Mouse (Mus musculus) embryo, embryonic 10 days (tissue): ENCODE measurements at regions not wholly inside any gene's neighbourhood (a gene's known extent, or its start where the extent isn't known, plus 50 kb on each side); places are given as distances from the start of the nearest gene placed in this dataset.
A peak's percentile ranks its signal among the peaks of the same experiment; 100 is the strongest.

Experiments
- DNase-seq: peaks from one replicate; pipeline ENCODE4 v3.0.0-alpha.2; 2015; ENCODE audit warnings: low spot score

DNA sequence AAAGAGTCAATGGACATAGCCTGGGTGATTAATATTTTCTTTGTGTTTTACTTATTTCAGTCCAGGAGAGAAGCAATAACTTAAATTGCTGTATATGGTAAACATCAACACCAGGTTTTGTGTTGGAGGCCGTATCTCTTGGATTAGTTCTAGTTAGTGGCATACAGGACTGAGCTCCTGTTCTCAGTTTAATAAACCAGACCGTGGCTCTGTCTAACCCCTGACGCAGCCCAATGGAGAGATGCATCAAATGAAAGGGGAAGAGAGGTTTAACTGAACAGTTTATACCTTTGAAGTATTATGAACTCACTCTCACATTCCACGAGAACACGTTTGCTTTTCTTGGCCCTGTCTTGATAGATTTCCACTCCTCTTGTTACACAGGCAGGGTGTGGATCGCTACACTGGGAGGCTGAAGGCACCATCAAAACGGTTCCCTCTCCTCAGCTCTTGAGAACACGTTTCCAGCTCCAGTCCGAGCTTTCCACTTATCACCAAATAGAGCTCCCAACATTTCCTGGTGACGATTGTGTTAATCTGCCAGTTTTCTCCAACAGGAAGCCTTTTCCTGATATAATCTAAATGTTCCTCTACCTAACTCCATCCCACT is 54.0 kb upstream of the Cerkl start:
- no peak for DNase-seq

DNA sequence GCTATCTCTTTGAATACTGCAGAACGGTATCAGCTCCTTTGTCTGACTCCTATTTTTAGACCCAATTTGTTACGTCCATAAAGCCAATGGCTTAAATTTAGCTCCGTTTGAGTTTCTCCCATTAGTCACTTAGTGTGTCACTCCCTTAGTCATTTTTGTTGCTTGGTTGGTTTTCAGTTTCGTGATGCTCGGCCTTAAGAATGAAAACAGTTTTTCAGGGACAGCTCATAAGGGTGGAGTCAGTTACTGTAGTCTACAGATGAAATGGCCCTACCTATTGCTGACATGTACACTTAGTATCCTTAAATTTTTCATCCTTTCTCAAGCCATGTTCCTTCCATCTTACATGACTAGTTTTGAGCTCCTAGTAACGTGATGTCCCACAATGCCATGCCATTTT is 54.5 kb upstream of the Cerkl start:
- DNase-seq = no peak

DNA sequence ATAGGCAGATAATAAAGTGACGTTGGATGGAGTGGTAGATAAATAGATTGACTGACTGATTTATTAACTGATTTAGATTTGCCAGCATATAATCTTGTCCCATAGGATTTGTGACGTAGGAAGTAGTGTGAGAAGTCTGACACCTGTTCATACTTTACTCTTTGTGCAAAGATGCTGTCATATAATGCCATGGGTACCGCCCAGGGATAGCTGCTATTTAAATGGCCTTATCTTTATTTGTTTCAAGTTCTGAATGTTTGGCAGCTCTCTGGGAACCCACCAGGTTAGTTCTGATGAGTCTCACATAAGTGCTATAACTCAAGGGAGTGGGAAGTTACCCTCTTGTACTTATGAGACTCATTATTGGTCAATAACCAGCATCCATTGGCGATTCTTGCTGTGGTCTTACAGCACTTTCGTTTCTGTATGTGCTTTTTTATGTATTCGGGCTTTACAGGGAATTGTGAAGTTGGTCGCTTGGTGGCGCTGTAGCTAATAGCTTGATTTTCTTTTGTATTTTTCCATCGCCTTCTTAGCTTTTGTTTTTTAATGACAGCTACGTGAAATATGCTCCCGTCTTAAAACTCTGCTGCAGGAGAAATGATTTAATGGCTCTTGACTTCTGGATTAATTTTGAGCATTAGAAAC is 55.2 kb upstream of the Cerkl start:
- DNase-seq = peak; percentile 81

DNA sequence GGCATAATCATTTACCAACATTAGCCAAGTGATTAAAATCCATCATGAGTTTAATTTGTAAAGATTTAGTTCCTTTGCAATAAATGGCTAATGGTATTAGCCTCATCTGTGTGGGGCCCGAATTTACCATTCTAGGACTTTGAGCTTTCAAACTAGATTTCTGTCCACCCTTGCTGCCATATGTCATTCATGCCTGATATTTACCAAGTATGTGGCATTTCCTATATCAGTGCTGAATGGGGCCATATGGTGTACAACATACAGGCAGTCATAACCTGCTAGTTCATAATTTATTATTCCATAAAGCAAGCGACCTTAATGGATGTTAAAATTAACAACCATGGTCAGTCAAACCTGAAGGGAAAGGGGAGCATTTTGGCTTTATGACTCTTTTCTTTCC is 55.8 kb upstream of the Cerkl start:
- no peak for DNase-seq

DNA sequence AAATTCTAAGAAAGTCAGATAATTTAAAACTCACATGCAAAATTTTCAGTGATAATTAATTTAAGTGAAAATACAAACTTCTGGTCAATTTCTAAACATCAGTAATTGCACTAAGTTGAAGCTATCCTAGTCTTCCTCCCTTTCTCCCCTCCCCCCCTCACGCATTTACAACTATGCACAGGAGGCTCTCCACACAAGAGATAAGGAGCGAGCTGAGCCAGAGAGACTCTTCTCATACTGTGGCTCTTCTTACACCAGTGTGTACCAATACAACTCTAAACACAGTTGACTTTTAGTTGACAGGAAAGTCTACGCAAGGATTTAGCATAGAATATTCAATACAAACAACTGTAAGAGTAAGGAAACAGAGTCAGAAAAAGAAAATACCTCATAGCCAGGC is 57.1 kb upstream of the Cerkl start:
- DNase-seq = no peak

DNA sequence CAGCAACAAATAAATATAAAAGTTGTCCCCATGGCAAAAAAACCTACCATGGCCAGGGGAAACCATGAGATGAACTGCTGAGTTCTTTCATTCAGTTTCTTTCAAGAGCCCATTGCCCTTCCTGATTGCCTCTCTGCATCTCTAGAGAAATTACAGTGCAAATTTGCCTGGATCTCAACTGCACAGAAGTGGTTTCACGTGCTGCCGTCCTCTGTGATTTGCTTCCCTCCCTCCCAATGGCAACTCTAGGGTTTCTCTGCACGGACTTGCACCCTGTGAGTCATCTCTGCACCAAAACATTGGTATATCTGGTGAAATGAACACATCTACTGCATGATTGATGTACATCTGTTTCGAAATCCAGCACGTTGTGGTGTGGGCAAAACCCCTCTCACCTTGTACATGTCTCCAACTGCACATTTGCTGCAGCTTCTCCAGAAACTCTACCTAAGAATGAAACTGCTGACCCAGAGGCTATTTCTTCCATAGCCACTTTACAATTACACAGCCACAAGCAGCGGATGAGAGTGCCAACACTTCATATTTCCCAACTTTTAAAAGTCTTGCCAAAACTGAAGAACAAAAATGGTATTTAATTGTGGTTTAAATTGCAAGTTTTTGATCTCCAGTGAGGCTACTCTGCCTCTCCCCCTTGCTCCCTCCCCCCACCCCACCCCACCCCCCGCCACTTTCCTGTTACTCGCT is 61.6 kb upstream of the Cerkl start:
- no peak for DNase-seq

DNA sequence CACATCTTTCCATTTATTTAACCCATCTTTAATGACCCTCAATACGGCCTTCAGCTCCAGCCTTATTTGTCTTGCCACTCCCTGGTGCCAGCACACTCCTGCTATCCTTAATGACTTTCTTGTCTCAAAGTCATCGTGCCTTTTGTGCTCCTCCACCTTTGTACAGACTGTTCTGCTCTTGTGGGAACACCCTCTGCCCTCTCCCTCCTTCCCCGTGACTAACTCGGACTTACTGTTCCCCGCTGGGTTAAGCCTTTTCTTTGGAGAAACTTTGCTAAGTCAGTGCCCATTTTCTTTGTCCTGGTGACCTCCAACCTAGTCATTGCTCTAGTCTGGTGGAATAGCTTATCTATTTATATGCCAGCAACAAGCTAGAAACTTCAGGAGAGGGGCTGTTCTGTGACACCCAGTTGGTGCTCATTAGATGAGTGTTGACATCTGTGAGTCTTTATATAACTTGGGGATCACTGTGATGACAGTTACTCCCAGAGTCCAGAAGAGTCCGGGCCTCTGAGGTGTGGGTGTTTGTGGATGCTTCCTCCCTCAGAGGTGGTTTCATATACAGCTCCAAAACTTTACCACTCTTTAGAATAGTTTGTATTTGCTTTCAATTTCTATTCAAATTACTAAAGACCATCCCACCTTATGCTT is 63.3 kb upstream of the Cerkl start:
- no peak for DNase-seq

DNA sequence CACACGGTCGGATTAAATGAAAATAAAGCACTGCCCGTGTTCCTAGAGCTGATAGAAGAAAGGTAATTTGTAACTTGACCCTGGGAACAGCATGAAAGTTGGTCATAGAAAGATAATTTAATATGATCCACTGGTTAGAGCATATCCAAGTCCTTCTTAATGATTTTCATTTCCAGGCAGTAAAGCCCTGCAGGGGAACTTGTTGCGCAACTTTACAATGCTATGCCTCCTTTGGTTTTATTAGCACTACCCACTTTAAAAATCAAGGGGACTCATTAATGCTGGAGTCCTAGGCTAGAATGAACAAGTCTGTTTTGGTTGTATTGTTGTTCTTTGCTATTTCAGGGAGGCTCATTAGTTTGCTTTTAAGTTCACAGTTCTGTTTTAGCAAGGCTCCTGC is 66.9 kb upstream of the Cerkl start:
- no peak for DNase-seq

DNA sequence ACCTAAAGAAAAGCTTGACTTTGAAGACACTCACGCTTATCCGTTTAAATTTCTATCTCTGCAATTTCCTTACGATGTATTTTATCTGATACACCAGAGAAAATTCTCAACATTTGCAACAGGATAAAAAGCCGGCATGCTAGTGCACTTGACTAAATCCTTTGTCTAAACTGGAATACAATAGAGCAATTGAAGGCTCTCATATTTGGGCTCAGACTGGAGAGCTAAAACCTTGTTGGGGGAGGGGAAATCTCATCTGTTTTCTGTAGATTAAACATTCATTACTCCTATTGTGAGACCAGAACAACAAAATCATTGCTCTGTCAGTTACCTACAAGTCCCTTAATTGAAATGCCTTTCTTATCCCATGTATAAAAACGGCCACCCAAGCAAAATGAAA is 70.9 kb upstream of the Cerkl start:
- DNase-seq = no peak

DNA sequence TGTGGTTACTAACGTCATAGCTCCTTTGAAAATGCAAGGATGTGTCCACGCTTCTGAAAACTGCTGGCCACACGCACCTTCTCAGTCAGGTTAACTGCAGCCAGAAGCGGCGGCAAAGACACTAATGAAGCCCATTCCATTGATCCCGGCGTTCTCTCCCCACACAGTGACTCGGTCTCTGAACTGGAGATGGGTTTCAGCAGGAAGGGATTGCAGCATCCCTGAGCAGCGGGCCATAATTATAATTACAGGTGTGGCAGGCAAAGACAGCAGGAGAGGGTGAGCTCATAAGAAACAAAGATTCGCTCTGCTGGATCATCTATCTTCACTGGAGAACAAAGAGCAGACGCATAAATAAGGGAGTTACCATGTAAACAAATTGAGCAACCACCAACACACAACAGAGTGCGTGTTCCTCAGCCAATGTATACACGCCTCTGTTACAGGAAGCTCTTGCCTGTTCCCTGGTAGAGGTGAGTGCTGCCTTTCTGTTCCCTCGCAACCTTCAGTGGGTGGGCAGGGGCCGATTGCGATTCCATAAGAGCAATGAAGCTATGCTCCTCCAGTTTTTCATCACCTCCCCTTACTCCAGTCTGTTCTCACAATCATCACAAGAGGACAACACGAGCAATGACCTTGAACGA is 71.9 kb upstream of the Cerkl start:
- no peak for DNase-seq

DNA sequence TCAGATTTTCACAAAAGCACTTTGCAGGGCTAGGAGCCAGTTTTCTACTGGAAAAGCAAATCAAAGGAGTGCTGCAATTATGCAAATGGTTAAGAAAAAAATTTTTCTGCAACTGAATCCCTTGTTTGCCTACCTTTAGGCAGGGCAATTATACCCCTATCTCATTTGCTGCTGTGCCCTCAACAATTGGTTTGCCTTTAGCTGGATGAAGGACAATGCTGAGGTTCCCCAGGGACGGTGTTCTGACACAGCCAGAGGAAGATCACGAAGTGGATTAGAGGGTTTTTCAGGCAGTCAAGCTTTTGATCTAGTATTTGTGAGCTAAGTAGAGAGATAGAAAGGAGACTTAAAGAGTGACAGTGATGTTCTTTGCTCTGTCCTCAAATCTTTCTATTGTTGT is 72.6 kb upstream of the Cerkl start:
- no peak for DNase-seq

DNA sequence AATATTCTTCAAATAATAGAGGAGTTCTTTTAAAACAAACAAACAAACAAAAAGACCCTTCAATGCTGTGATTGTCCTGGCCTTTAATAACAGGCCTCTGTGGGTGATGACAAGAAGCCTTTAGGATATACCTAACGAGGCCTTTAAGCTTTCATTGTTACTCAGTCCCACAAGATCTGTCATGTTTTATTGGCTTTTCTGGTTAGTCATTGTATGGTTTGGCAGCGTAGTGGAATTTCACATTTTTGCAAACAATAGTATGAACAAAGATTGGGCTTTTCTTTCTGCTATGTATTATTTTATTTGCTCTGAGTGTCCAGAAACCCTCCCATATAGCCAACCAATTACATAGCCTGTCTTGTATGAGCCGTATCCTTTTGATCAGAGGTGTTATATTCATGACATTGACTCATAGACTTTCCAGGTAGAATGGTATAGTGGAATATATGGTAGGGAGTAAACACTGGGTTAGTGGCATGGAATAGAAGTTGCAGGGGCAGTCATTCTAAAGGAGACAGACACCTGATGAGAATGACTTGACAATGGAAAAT is 76.1 kb upstream of the Cerkl start:
- DNase-seq = no peak

DNA sequence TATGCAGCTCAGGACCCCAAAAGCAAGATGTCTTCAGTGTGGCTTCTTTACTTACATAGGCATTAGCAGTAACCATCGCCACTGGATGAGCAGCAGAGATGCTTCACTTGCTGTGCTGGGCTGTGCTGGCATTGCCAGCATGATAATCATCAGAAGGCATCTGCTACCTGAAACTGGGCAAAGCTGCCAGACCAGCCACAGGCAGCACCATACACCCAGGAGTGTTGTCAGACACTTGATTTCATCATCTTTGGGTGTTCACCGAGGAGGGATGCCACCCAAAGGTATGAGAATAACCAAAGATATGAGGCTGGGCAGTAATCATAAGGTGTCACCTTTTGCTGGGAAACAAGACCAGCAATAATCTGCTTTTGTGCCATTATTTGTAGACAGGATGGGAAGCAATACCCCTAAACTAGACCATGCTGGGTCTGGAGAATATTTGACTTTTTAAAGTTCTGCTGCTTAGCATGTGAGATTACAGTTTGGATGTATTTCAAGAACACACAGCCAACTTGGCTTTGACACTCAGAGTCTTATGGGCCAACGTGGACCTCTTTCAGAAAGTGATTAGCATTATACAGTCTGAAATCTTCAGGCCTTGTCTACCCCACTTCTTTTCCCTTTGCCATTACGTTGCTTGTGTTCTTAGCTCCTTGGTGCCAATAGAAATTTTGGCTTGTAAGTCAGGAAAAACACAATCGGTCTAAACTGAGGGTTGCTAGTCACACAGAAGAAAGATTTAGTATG is 80.7 kb upstream of the Cerkl start:
- no peak for DNase-seq

DNA sequence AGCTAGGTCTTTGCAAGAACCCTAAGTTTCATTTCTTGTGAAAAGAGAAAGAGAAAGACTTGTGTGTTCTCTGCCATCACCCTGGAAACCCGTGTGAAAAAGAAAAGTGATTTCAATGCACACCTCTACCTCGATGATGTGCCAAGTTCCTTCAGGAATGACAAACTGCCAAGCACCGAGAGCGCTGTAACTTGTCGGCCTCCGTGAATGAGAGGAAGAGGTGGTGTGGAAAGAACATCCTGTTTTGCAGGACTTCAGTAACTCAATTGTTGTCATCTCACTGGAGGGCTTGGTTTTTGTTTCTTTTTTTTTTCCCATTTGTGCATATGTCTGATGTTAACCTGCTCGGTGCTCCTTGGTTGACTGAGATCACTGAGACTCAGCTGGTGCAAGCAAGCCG is 83.8 kb upstream of the Cerkl start:
- no peak for DNase-seq

DNA sequence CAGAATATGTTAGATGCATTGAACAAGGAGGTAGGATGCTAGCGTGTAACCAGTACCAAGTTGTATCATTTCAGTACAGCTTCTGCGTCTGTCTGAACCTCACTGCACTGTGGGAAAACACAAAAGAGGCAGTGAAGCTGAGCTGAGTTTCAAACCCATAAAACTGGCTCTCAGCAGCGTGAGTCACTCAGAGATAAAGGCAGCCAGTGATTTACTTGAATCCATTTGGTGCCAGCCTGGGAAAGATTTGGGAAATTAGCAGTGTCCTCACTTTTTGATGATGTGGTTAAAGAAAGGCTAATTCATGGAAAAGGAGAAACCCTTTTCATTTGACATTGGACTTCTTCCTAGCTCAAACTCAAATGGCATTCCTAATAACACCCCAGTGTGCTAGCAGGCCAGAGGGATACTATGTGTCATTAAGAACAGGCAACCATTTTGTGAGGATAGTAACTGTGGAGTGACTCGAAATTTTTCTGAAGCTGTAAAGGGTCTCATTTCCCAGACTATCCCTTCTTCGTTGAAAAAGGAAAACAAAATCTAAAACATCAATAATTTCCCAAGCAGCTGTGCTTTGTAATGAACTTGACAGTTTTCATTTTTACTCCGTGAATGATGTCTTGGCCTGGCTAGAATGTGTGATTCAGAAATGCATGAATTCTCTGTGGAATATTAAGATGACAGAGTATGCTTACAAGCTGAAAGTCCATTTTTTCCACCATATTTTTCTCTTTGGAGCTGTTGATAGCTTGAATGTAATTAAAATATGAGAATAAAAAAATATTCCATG is 85.8 kb upstream of the Cerkl start:
- DNase-seq = no peak

DNA sequence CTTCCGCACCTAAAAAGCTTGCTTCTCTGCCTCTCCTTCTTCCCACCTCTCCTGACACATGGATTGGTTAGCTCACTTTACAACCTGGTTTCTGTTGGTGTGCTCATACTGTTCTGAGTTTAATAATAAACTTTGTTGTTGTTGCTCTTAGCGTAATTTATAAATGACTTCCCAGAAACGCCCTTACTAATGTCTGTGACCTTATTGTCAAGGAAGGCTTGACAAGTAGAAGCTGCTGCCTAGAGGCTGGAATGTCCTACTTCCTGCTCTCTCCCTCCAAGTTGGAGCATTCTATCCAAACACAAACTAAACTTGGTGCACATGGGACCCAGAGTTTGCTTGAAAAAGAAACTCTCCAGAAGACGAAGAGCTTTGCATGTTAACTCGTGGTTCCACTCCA is 86.9 kb upstream of the Cerkl start:
- DNase-seq = no peak

DNA sequence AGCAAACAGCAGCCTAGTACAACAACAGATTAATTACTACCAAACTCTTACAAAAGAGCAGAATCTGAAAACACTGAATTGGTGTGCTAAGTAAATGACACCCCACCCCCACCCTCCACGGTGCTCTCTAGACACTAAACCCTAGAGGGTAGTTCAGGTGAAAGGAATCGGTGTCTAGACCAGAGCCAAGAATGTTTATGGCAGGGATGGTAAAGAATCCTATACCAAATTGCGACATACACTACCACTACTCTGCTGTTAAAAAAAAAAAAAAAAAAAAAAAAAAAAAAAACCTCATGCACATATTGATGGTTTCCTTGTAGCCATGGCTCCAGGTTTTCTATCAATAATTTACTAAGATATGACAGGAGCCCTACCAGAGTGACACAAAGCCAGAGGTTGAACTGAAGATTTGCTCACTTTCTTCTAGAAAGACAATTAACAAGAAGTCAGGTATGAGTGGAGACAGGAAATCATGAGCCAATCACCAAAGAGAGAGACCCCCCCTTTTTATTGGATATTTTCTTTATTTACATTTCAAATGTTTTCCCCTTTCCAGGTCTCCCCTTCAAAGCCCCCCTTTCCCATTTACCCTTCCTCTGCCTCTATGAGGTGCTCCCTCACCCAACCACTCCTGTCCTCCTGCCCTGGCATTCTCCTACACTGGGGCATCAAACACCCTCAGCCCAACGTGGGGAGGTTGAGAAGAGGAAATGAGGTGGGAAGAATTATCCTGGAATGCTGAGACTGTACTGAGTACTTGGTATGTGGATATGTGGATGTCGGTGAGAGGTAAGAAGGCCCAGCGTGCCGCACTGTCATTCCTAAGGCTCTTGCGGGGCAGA is 87.6 kb upstream of the Cerkl start:
- DNase-seq = no peak

DNA sequence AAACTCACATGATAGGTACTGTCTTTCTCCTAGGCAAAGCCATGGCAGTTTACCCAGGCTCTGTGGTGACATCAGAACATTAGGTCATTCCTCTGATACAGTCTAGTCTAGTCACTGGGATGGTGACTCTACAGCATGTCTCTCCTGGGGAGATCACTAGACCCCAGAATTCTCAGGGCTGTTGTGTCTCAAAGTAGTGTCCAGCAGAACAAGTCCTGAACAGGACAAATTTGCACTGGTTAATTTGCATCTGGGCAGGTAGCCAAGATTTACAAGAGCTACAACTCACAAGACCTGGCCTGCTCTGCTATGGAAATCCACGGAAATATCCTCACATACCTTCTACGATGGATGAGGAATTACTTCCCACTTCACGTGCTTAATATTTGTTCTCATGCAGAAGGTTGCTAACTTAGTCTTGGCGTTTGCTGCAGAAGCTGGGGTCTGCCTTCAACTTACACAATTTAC is 88.2 kb upstream of the Cerkl start:
- no peak for DNase-seq

DNA sequence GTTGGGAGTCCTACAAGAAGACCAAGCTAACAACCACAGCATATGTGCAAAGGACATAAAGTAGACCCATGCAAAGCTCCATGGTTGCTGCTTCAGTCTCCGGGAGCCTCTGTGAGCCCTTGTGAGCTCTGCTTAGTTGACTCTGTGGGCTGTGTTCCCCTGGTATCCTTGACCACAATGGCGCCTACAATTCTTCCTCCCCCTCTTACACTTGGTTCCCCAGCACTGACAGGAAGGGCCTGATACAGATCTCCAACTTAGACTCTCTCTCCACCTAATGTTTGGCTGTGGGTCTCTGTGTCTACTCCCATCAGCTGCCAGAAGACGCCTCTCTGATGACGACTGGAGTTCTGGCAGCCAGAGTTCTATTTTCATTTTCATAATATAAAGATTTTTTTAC is 88.9 kb upstream of the Itprid2 start:
- no peak for DNase-seq

DNA sequence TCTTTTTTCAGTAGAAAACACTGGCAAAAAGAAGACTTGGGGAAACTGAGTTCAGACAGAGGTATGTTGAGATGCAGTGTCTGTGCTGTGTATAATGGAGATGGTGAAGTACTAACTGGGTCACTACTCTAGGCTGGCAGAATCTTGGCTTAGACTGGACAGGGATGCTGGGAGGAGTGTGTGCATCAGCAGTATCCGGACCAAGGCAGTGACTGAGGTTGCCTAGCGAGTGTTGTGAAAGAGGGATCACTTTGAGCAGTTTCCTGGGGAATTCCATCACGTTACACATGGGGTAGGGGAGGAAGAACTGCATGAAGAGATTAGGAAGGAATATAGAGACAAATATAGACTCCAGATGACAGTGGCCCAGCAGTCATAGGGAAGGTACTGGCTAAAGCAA is 87.9 kb upstream of the Itprid2 start:
- no peak for DNase-seq
